Mouse (Mus musculus): ENCODE measurements around the gene Gm49339. TPM values are rescaled to one million over a fixed set of nuclear protein-coding genes. Genes with fewer than 3 reads are reported as not detected.

The Gm49339 gene
- polyA plus RNA-seq (2014; fragmentation: Illumina TruSeq; extraction: RNeasy Lipid Tissue Mini Kit (QIAGEN cat#74804); ENCODE audit: low read depth, low replicate concordance): not detected

GRCm38 (mm10) chr10:51480397-51480796, at the start of gene Gm49339, which contains the start of gene Lilr4b:
TSS of gene Gm49339 (plus strand) at chr10:51480612.
TSS of gene Lilr4b (plus strand) at chr10:51480632.

GRCm38 (mm10) chr10:51490691-51491090, 10.3 kb downstream of the Gm49339 start, which contains the start of gene Lilrb4a:
TSS of gene Lilrb4a (plus strand) at chr10:51490956.

Other genes with a start within 250 kb of the Gm49339 start
- gene Lilr4b, start within 50 bp of the Gm49339 start, polyA plus RNA-seq (2014; fragmentation: Illumina TruSeq; extraction: RNeasy Lipid Tissue Mini Kit (QIAGEN cat#74804); ENCODE audit: low read depth, low replicate concordance): 14.1 TPM
- 35.2 TPM for gene Lilrb4a, start 10.3 kb downstream of the Gm49339 start, polyA plus RNA-seq (2014; fragmentation: Illumina TruSeq; extraction: RNeasy Lipid Tissue Mini Kit (QIAGEN cat#74804); ENCODE audit: low read depth, low replicate concordance)
- gene Fam162b, start 109.9 kb downstream of the Gm49339 start, polyA plus RNA-seq (2014; fragmentation: Illumina TruSeq; extraction: RNeasy Lipid Tissue Mini Kit (QIAGEN cat#74804); ENCODE audit: low read depth, low replicate concordance): not detected
- not detected for gene Gprc6a, start 150.8 kb downstream of the Gm49339 start, polyA plus RNA-seq (2014; fragmentation: Illumina TruSeq; extraction: RNeasy Lipid Tissue Mini Kit (QIAGEN cat#74804); ENCODE audit: low read depth, low replicate concordance)
- not detected for gene Rfx6, start 197.1 kb downstream of the Gm49339 start, polyA plus RNA-seq (2014; fragmentation: Illumina TruSeq; extraction: RNeasy Lipid Tissue Mini Kit (QIAGEN cat#74804); ENCODE audit: low read depth, low replicate concordance)